Mouse (Mus musculus) C2C12 (cell line): ENCODE data around the gene Vps16. TPM values are rescaled to one million over a fixed set of nuclear protein-coding genes. Genes with fewer than 3 reads are reported as not detected.

ENCODE experiments used
- H3K27me3 ChIP-seq: one replicate; pipeline ENCODE4 v1.6.1; 2011; ENCODE audit not compliant: control insufficient read depth, insufficient read depth, insufficient read length
- H3K36me3 ChIP-seq: one replicate; pipeline ENCODE4 v1.6.1; 2011; ENCODE audit not compliant: control insufficient read depth, insufficient read depth
- H3K4me3 ChIP-seq: one replicate; pipeline ENCODE4 v1.5.1; 2011; ENCODE audit warnings: mild to moderate bottlenecking, control low read depth; ENCODE audit not compliant: poor library complexity, insufficient read depth, severe bottlenecking
- H3K79me2 ChIP-seq: one replicate; pipeline ENCODE4 v1.6.1; 2011; ENCODE audit not compliant: control insufficient read depth, insufficient read depth
- H3K79me3 ChIP-seq: one replicate; pipeline ENCODE4 v1.6.1; 2011; ENCODE audit warnings: low read depth, control low read depth
- H3ac ChIP-seq: one replicate; pipeline ENCODE3; 2011; ENCODE audit warnings: low read depth; ENCODE audit not compliant: control insufficient read depth, insufficient read length
- CEBPB ChIP-seq: IDR thresholded peaks from one replicate; pipeline ENCODE4 v1.6.1; 2011; ENCODE audit warnings: low read depth, mild to moderate bottlenecking, control low read depth, moderate library complexity
- CTCF ChIP-seq: IDR thresholded peaks from one replicate; pipeline ENCODE4 v1.5.1; 2011; ENCODE audit not compliant: control insufficient read depth, insufficient read depth, insufficient read length
- FOSL1 ChIP-seq: IDR thresholded peaks from one replicate; pipeline ENCODE4 v1.8.0; 2011; ENCODE audit warnings: mild to moderate bottlenecking, low read length; ENCODE audit not compliant: poor library complexity, insufficient read depth, severe bottlenecking
- MAX ChIP-seq: IDR thresholded peaks from one replicate; pipeline ENCODE4 v1.6.1; 2011; ENCODE audit warnings: mild to moderate bottlenecking, control low read depth
- MYOD1 ChIP-seq: IDR thresholded peaks from one replicate; pipeline ENCODE4 v1.6.1; 2011; ENCODE audit warnings: low read depth; ENCODE audit not compliant: control insufficient read depth, insufficient read length
- MYOG ChIP-seq: IDR thresholded peaks from one replicate; pipeline ENCODE4 v1.6.1; 2011; ENCODE audit not compliant: control insufficient read depth, insufficient read length; ENCODE audit errors: extremely low read depth
- USF1 ChIP-seq: IDR thresholded peaks from one replicate; pipeline ENCODE4 v1.6.1; 2011; ENCODE audit warnings: low read depth, mild to moderate bottlenecking, control low read depth, moderate library complexity
- polyA plus RNA-seq: library from polyadenylated mRNA; unstranded; fragments of >200 nt; fragmentation: generic; extraction: Trizol; gene quantifications from one replicate; pipeline ENCODE4 v1.2.1, GENCODE M21; 2012; ENCODE audit warnings: missing spikeins

Vps16 gene
- polyA plus RNA-seq, 1 experiment: 44.0 TPM

GRCm38 (mm10) chr2:130451086-130451726 is 27.1 kb downstream of the Vps16 start:
- Histone ChIP-seq H3K79me3 (peaks cover 49% of the 10 kb centered on the region), H3K36me3 (no peaks in the 10 kb centered on the region), H3K27me3 (no peaks in the 10 kb centered on the region), H3K79me2 (peaks cover 60% of the 10 kb centered on the region), H3ac (peak overlapping the region; percentile 36), H3K4me3 (peak overlapping the region; percentile 85)
- TF ChIP-seq CEBPB: no peak
- no peak for TF ChIP-seq MYOD1
- TF ChIP-seq CTCF: no peak
- TF ChIP-seq FOSL1: no peak
- TF ChIP-seq MYOG: no peak
- no peak for TF ChIP-seq USF1
- TF ChIP-seq MAX: no peak

DNA sequence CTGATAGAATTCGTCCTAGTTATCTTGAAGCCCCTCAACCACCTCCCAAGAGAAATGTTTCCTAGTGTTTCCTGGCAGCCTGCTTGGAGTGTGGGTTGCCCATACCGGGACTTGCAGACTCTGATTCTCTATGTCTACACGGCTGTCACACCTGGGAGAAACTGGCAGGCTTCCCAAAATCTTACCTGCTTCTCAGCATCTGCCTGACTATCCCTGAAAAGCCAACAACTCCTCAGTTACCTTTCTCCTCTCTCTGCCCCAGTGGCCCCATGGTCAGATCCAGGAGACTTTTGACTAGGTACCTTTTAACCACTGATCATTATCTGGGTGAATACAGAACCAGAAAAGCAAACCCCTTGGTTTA is 27.6 kb downstream of the Vps16 start:
- peaks cover under 1% of the 10 kb centered on the region for H3K36me3 ChIP-seq
- H3K27me3 ChIP-seq: no peaks in the 10 kb centered on the region
- no peak for TF ChIP-seq USF1
- no peak for TF ChIP-seq FOSL1
- TF ChIP-seq MAX: no peak
- no peak for TF ChIP-seq MYOG
- no peak for TF ChIP-seq CEBPB
- TF ChIP-seq MYOD1: no peak
- no peak for TF ChIP-seq CTCF
- no peak overlapping the region for H3K4me3 ChIP-seq
- H3K79me3 ChIP-seq: peaks cover 53% of the 10 kb centered on the region
- no peak overlapping the region for H3ac ChIP-seq
- peaks cover 65% of the 10 kb centered on the region for H3K79me2 ChIP-seq

GRCm38 (mm10) chr2:130452266-130452665 is 28.1 kb downstream of the Vps16 start:
- H3K27me3 ChIP-seq: no peaks in the 10 kb centered on the region
- H3K4me3 ChIP-seq: no peak overlapping the region
- H3K79me2 ChIP-seq: peaks cover 71% of the 10 kb centered on the region
- peaks cover 59% of the 10 kb centered on the region for H3K79me3 ChIP-seq
- no peak overlapping the region for H3ac ChIP-seq
- TF ChIP-seq MYOD1: no peak
- no peak for TF ChIP-seq FOSL1
- no peak for TF ChIP-seq USF1
- no peak for TF ChIP-seq CEBPB
- no peak for TF ChIP-seq MYOG
- TF ChIP-seq MAX: no peak
- TF ChIP-seq CTCF: no peak
- peaks cover 3% of the 10 kb centered on the region for H3K36me3 ChIP-seq

- Histone ChIP-seq H3K27me3 (no peaks in the 10 kb centered on the region), H3K4me3 (no peak overlapping the region), H3K79me3 (peaks cover 70% of the 10 kb centered on the region), H3K36me3 (peaks cover 7% of the 10 kb centered on the region), H3K79me2 (peaks cover 82% of the 10 kb centered on the region), H3ac (no peak overlapping the region)
- TF ChIP-seq USF1: no peak
- no peak for TF ChIP-seq CTCF
- TF ChIP-seq MYOG: no peak
- TF ChIP-seq CEBPB: no peak
- no peak for TF ChIP-seq MYOD1
Measured at GRCm38 (mm10) chr2:130453421-130453820, 29.3 kb downstream of the Vps16 start.

GRCm38 (mm10) chr2:130454748-130455370 is 30.7 kb downstream of the Vps16 start:
- H3K79me3 ChIP-seq: peaks cover 83% of the 10 kb centered on the region
- H3K27me3 ChIP-seq: no peaks in the 10 kb centered on the region
- TF ChIP-seq FOSL1 (no peak), MYOG (no peak)
- no peak overlapping the region for H3K4me3 ChIP-seq
- no peak overlapping the region for H3ac ChIP-seq
- H3K36me3 ChIP-seq: peaks cover 7% of the 10 kb centered on the region
- H3K79me2 ChIP-seq: peaks cover 97% of the 10 kb centered on the region

DNA sequence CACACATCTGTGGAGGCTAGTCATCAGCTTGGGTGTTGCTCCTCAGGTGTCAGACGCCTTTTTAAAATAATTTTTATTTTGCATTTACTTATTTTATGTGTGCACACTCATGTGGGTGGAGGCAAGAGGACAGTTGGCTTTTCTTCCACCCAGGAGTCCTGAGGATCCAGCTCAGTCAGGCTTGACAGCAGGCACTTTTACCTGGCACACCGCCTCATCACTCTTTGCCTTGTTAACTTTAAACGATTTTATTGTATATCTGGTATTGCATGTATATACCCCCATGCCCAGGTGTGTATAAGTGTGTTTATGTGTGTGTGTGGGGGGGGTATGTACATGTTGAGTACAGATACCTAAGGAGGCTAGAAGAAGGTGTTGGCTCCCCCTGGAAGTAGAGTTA is 33.7 kb downstream of the Vps16 start:
- Histone ChIP-seq H3K4me3 (no peak overlapping the region), H3K27me3 (no peaks in the 10 kb centered on the region), H3ac (no peak overlapping the region), H3K36me3 (peaks cover 11% of the 10 kb centered on the region), H3K79me2 (peaks cover 100% of the 10 kb centered on the region), H3K79me3 (peaks cover 88% of the 10 kb centered on the region)
- no peak for TF ChIP-seq MAX
- TF ChIP-seq MYOD1: no peak
